Mouse (Mus musculus) ES-Bruce4 (cell line): ENCODE results near the gene Afmid.

ENCODE experiments used
- CTCF ChIP-seq: IDR thresholded peaks from one replicate; pipeline ENCODE4 v1.8.1; 2011; ENCODE audit warnings: low read depth, low read length
- EP300 ChIP-seq: IDR thresholded peaks from 2 replicates; pipeline ENCODE4 v1.6.1; 2011; ENCODE audit warnings: low read depth, low read length; ENCODE audit not compliant: insufficient read depth
- POLR2A ChIP-seq: IDR thresholded peaks from one replicate; pipeline ENCODE4 v1.8.1; 2011; ENCODE audit warnings: low read length; ENCODE audit not compliant: insufficient read depth

DNA sequence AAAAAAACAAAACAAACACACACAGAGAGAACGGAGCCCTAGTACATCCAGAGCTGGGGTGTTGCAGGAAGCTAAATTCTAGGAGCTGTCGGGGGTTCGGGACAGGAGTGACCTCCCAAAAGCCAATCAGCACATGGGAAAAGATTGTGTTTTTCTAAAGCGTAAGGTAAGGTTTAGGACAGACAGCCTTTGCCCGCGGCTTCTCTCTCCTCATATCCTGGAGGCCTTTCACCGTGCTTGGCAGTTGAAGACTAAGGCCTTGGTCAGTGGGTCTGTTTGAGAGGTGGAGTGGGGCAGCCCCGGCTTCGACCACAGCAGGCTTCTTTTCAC, 43.1 kb upstream of the Afmid start:
- TF ChIP-seq CTCF (no peak), POLR2A (no peak), EP300 (no peak)
